Mouse (Mus musculus): ENCODE results near the gene Tsc22d1. TPM values are rescaled to one million over a fixed set of nuclear protein-coding genes. Genes with fewer than 3 reads are reported as not detected.

The Tsc22d1 gene
- polyA plus RNA-seq, 1 experiment, result 463 TPM

DNA sequence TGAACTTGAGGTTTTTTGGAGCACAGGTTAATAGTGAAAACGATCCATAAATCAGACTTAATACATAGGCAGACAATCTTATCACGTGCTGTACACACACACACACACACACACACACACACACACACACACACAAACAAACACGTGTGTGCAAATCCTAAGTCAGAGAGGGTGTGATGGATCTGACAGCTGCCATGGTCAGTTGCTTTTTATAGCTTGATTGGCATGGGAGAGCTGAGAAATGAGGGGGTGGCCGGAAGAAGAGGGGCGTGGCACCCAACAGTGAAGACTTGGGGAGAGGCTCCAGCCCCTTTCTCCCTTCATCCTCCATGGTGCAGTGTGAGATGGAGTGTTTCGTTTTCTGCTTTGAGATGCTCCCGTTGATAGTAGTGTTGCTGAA is 45.4 kb downstream of the Tsc22d1 start:
- TF ChIP-seq POLR2A (IDR thresholded peaks at IDR 0.05; ENCODE audit: extremely low read depth, insufficient read depth, low read length) (no peak), CTCF (IDR thresholded peaks at IDR 0.05; ENCODE audit: extremely low read depth, insufficient read depth, low read length) (no peak)
- Histone ChIP-seq H3K27ac (ENCODE audit: insufficient read depth, low read length) (no peak overlapping the region), H3K4me1 (ENCODE audit: control insufficient read depth, insufficient read depth, low read length) (peaks cover 9% of the 10 kb centered on the region), H3K4me3 (ENCODE audit: insufficient read depth, low read length) (no peak overlapping the region)

DNA sequence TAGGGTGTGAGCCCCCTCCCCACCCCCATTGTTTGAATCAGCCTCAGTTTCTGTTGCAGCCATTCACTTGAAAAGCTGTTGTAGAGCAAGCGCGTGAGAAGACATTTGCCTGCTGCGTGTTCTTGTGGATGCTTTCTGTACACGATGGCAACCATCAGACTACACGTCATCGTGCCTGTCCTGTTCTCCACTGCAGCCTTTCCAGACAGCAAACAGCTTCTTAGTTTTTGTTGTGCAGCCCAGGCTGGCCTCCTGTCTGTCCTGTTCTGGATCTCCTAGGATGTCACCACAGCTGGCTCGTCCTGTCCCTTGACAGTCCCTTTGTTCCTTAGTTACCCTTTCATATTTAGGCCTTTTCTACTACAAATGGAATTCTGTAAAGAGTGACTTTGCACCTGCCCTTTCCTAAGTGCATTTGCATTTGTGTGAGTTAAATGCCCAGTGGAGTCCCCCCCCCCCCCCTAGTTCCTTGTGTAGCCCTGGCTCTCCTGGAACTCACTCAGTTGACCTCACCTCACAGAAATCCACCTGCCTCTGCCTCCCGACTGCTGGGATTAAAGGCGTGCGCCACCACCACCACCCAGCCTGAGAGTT is 46.5 kb downstream of the Tsc22d1 start:
- Histone ChIP-seq H3K27ac (ENCODE audit: insufficient read depth, low read length) (no peak overlapping the region), H3K4me1 (ENCODE audit: control insufficient read depth, insufficient read depth, low read length) (peaks cover 12% of the 10 kb centered on the region), H3K4me3 (ENCODE audit: insufficient read depth, low read length) (no peak overlapping the region)
- TF ChIP-seq CTCF (IDR thresholded peaks at IDR 0.05; ENCODE audit: extremely low read depth, insufficient read depth, low read length) (no peak), POLR2A (IDR thresholded peaks at IDR 0.05; ENCODE audit: extremely low read depth, insufficient read depth, low read length) (no peak)

DNA sequence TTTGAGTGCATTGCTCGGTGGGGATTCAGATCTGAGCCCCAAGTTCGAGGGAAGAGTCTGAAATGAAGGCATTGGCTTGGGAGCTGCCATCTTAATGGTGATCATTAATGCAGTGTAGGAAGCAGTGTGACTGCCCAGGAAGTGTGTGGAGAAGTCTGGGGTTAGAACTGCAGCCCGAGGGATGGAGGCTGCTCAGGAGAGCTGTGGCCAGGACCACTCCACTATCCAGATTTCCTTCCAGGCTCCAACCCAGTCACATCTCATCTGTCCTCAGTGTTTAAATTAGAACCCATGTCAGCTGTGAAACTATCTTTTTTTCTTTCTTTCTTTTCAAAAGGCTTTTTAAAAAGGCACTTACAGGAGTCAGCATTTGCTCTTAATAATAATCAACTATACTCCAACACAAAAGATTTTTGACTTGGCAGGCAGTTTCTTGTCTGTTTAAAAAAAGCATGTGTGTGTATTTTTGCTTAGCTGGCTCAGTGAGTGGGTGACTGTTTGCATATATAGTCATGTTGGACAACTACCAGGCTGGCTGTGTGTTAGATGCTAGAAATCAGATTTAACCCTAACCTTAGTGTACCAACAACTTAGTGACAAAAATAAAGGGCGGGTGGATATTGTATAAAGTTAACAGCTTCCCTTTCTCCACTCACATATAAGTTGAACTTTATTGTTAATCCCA is 48.8 kb downstream of the Tsc22d1 start:
- no peak for TF ChIP-seq CTCF (IDR thresholded peaks at IDR 0.05; ENCODE audit: extremely low read depth, insufficient read depth, low read length)
- peaks cover 12% of the 10 kb centered on the region for H3K4me1 ChIP-seq (ENCODE audit: control insufficient read depth, insufficient read depth, low read length)
- H3K4me3 ChIP-seq (ENCODE audit: insufficient read depth, low read length), result no peak overlapping the region
- no peak overlapping the region for H3K27ac ChIP-seq (ENCODE audit: insufficient read depth, low read length)

DNA sequence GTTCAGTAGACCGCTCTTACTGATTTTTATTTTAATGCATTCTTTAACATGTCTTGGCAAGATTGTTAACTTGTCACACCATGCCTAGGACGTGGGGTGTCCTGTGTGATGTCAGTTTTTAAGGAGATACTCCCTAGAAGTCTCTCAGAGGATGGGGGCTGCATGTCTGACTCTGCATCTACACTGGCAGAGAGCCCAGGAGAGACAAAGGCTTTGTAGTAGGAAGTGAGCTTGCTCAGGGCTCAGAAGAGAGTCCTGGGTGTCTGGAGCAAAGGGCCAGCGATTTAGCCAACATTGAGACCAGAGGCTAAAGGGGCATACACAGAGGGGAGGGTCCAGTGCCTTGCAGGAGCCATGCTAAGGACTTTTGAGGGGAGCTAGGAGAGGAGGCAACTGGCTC is 50.2 kb downstream of the Tsc22d1 start:
- H3K27ac ChIP-seq (ENCODE audit: insufficient read depth, low read length), result no peak overlapping the region
- H3K4me1 ChIP-seq (ENCODE audit: control insufficient read depth, insufficient read depth, low read length), result peaks cover 12% of the 10 kb centered on the region
- H3K4me3 ChIP-seq (ENCODE audit: insufficient read depth, low read length), result no peak overlapping the region
- TF ChIP-seq CTCF (IDR thresholded peaks at IDR 0.05; ENCODE audit: extremely low read depth, insufficient read depth, low read length), result no peak
- no peak for TF ChIP-seq POLR2A (IDR thresholded peaks at IDR 0.05; ENCODE audit: extremely low read depth, insufficient read depth, low read length)

DNA sequence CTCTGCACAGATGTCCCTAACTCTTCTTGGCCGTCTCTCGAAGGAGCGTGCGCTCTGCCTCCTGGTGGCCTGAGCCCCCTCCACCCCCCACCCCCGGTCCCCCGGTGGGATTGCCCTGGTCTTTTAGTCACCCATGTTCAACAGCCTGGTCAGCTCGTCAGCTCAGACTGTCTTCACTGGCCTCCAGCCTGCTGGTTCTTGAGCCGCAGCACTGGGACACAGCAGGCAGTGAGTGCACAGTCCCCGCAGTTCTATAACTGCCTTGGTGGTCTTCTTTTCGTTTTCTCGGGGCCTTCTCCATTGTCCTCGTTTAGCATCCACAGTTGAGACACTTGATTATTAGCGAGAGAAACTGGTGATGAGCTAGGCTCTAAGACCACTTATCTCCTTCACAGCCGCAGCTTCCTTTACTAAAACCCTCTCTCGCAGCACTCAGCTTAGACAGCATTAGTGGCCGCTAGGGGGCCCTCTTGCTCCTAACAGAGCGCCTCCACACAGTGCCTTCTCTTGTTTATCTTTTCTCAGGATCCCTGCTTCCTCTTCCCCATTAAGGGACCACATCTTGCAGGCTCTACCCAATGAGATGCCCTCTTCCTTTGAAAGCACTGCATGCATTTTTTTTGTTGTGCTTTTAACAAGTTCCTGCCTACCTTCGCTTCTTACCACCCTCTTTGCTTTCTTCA is 52.0 kb downstream of the Tsc22d1 start:
- no peak for TF ChIP-seq POLR2A (IDR thresholded peaks at IDR 0.05; ENCODE audit: extremely low read depth, insufficient read depth, low read length)
- peak; percentile 62 for TF ChIP-seq CTCF (IDR thresholded peaks at IDR 0.05; ENCODE audit: extremely low read depth, insufficient read depth, low read length)
- Histone ChIP-seq H3K4me3 (ENCODE audit: insufficient read depth, low read length) (no peak overlapping the region), H3K4me1 (ENCODE audit: control insufficient read depth, insufficient read depth, low read length) (peaks cover 12% of the 10 kb centered on the region)

DNA sequence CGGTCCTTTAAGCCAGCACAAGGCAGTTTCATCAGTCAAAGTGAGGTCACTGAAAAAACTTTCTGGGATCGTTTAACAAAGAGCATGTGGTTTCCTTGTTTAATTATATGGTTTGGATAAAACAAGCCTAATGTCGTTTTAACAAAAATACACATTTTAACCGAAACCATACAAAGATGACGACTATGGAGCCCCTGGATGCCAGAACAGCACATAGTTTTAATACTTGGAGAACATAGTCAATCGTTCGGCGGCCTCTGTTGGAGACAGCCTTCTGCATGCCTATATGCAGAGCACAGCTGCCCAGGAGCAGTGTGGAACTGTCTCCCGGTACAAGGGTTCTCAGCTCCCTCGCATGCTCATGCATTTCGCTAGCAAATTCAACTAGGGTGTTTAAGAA is 53.2 kb downstream of the Tsc22d1 start:
- TF ChIP-seq CTCF (IDR thresholded peaks at IDR 0.05; ENCODE audit: extremely low read depth, insufficient read depth, low read length) (no peak), POLR2A (IDR thresholded peaks at IDR 0.05; ENCODE audit: extremely low read depth, insufficient read depth, low read length) (no peak)
- Histone ChIP-seq H3K27ac (ENCODE audit: insufficient read depth, low read length) (no peak overlapping the region), H3K4me3 (ENCODE audit: insufficient read depth, low read length) (no peak overlapping the region)

More for the DNA sequence above, 52.0 kb downstream of the Tsc22d1 start:
- H3K27ac ChIP-seq (ENCODE audit: insufficient read depth, low read length), result no peak overlapping the region

DNA sequence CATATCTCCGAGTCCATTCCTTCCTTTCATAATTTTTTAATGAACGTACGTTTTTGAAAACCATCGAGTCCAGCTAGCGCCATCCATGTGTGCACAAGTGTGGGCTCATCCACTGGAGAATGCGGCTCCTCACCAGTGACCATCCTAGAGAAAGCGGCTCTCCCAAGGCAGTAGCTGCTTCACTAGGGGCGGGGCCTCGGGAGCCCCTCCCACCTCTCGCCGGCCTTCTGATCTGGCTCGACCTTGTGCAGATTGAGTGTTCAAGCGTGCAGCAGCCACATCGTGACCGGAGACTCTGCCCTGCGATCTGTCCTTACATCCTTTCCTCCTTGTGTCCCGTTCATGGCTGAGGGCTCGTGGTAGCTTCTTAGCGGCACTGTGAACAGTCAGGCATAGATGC is 56.5 kb downstream of the Tsc22d1 start:
- no peaks in the 10 kb centered on the region; the same call in 1 of the 2 replicates for H3K4me1 ChIP-seq (ENCODE audit: control insufficient read depth, insufficient read depth, low read length)
- no peak overlapping the region for H3K4me3 ChIP-seq (ENCODE audit: insufficient read depth, low read length)
- TF ChIP-seq POLR2A (IDR thresholded peaks at IDR 0.05; ENCODE audit: extremely low read depth, insufficient read depth, low read length) (no peak), CTCF (IDR thresholded peaks at IDR 0.05; ENCODE audit: extremely low read depth, insufficient read depth, low read length) (no peak)
- H3K27ac ChIP-seq (ENCODE audit: insufficient read depth, low read length), result no peak overlapping the region

More for the DNA sequence above, 53.2 kb downstream of the Tsc22d1 start:
- peaks cover 11% of the 10 kb centered on the region for H3K4me1 ChIP-seq (ENCODE audit: control insufficient read depth, insufficient read depth, low read length)

DNA sequence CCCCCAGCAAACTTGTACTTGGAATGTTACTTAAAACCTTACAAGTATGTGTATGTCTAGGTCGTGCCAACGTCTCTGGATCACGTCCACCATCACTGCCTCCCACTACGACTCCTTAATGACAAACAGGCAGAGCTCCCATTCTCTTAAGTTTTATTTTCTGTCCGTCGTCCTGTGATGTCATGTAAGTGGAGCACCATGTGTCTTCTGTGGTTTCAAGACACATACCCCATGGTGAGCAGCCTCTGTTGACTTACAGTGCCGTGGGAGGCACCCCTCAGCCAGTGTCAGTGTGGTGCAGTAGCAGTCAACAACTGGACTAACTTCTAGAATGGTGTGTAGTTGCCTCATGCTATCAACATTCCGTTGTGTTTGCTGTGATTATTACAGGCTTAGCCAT is 57.7 kb downstream of the Tsc22d1 start:
- no peak overlapping the region for H3K27ac ChIP-seq (ENCODE audit: insufficient read depth, low read length)
- TF ChIP-seq POLR2A (IDR thresholded peaks at IDR 0.05; ENCODE audit: extremely low read depth, insufficient read depth, low read length) (no peak), CTCF (IDR thresholded peaks at IDR 0.05; ENCODE audit: extremely low read depth, insufficient read depth, low read length) (no peak)
- no peak overlapping the region for H3K4me3 ChIP-seq (ENCODE audit: insufficient read depth, low read length)
- no peaks in the 10 kb centered on the region for H3K4me1 ChIP-seq (ENCODE audit: control insufficient read depth, insufficient read depth, low read length)

DNA sequence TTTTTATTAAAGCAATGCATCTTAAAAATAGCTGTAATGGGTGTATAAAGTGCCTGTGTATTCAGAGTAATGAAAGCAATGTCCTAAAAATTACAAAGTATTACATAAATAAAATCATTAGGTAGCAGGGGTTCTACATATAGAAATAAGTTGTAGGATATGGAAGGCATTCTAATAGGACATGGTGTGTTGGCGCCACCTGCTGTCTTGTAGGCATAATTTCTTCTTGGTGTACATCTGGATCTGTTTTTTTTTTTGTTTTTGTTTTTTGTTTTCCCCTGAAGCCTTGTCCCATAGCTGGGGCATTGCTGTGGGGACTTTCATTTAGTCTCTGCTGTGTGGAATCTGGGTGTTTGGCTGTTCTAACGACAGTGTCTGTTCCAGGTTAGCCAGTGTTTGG is 58.6 kb downstream of the Tsc22d1 start:
- Histone ChIP-seq H3K4me1 (ENCODE audit: control insufficient read depth, insufficient read depth, low read length) (no peaks in the 10 kb centered on the region), H3K4me3 (ENCODE audit: insufficient read depth, low read length) (no peak overlapping the region), H3K27ac (ENCODE audit: insufficient read depth, low read length) (no peak overlapping the region)
- TF ChIP-seq CTCF (IDR thresholded peaks at IDR 0.05; ENCODE audit: extremely low read depth, insufficient read depth, low read length) (peak; percentile 51; the same call in 1 of the 2 replicates), POLR2A (IDR thresholded peaks at IDR 0.05; ENCODE audit: extremely low read depth, insufficient read depth, low read length) (no peak)

DNA sequence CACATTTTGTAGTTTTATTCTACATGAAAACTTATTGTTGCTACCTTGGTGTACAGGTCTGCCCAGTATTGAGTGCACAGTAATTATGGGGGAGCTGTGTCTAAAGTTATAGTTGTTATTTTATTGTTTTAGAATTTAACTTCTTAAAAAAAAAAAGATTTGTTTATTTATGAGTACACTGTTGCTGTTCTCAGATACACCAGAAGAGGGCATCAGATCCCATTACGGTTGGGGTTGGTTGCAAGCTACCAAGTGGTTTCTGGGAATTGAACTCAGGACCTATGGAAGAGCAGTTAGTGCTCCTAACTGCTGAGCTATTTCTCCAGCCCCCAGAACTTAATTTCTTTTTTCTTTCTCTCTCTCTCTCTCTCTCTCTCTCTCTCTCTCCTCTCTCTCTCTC is 59.4 kb downstream of the Tsc22d1 start:
- Histone ChIP-seq H3K4me3 (ENCODE audit: insufficient read depth, low read length) (no peak overlapping the region), H3K4me1 (ENCODE audit: control insufficient read depth, insufficient read depth, low read length) (peaks cover 2% of the 10 kb centered on the region; the same call in 1 of the 2 replicates), H3K27ac (ENCODE audit: insufficient read depth, low read length) (no peak overlapping the region)
- no peak for TF ChIP-seq CTCF (IDR thresholded peaks at IDR 0.05; ENCODE audit: extremely low read depth, insufficient read depth, low read length)
- no peak for TF ChIP-seq POLR2A (IDR thresholded peaks at IDR 0.05; ENCODE audit: extremely low read depth, insufficient read depth, low read length)

Data from cortical plate, adult 2 months (tissue).